Comparison of ENCODE assay signal across 8 mouse cellular contexts in genomic region chr11:78194411-78195100, GRCm38 (mm10). TPM values are rescaled to one million over a fixed set of nuclear protein-coding genes. Genes with fewer than 3 reads are reported as not detected.
DNase-seq lines count a peak whose midpoint lies in the region; ATAC-seq and TF ChIP-seq lines count a peak whose summit lies in the region.

No protein-coding gene starts in this region.

- no peaks in the 10 kb centered on the region for H3K79me2 ChIP-seq in MEL (ENCODE audit: control insufficient read depth, insufficient read depth, low read length, poor library complexity)

- H3K27ac ChIP-seq in MEL (ENCODE audit: control insufficient read depth, low read depth, low read length) = no peak overlapping the region
- no peak overlapping the region for H3K27ac ChIP-seq in liver, embryonic 15.5 days (replicated peaks)

- no peaks in the 10 kb centered on the region for H3K9me3 ChIP-seq in MEL (replicated peaks; ENCODE audit: insufficient read depth, low read length)
- no peaks in the 10 kb centered on the region for H3K9me3 ChIP-seq in liver, embryonic 15.5 days (replicated peaks)

- TF ChIP-seq RAD21 in MEL (IDR thresholded peaks at IDR 0.05; ENCODE audit: low read depth, low read length) = no peak

- no peak for TF ChIP-seq EP300 in MEL (IDR thresholded peaks at IDR 0.05; ENCODE audit: low read depth in 1 of 2, low read length in 2 of 2)

- peak overlapping the region; percentile 88 to 100 for H3K4me3 ChIP-seq in MEL (ENCODE audit: control insufficient read depth in 1 of 2, insufficient read depth in 1 of 2, low read depth in 2 of 2, low read length in 2 of 2)
- peak overlapping the region; percentile 64 for H3K4me3 ChIP-seq in liver, embryonic 15.5 days (replicated peaks)

- peak overlapping the region; percentile 87 for H3K4me2 ChIP-seq in liver, embryonic 15.5 days

- H3K27me3 ChIP-seq in MEL (ENCODE audit: control insufficient read depth in 1 of 2, insufficient read depth in 2 of 2, low read length in 2 of 2) = no peaks in the 10 kb centered on the region
- H3K27me3 ChIP-seq in liver, embryonic 15.5 days = peaks cover 38% of the 10 kb centered on the region

- peaks cover 0 to 3% of the 10 kb centered on the region in 2 experiments; a peak in 2 of 4 replicates for H3K36me3 ChIP-seq in MEL (ENCODE audit: control insufficient read depth in 1 of 2, insufficient read depth in 2 of 2, low read length in 2 of 2)
- no peaks in the 10 kb centered on the region for H3K36me3 ChIP-seq in liver, embryonic 15.5 days (replicated peaks)

- DNase-seq in MEL (ENCODE audit: low read depth, low spot score) = peak; percentile 93
- DNase-seq in gastrocnemius, postnatal 25 days = peak; percentile 63
- peak; percentile 82 for DNase-seq in induced T-regulatory cell, adult 2 months (ENCODE audit: low read depth)
- peak; percentile 78 for DNase-seq in neural tube, embryonic 10.5 days (ENCODE audit: extremely low spot score, low spot score)
- DNase-seq in thymus, adult 18-20 months = peak; percentile 23 to 33
- DNase-seq in cerebellum, adult 9-11 months = no peak

- TF ChIP-seq CTCF in MEL (IDR thresholded peaks at IDR 0.05 in 2 of 3, conservative IDR thresholded peaks at IDR 0.05 in 1 of 3; ENCODE audit: control insufficient read depth in 1 of 3, insufficient read depth in 1 of 3, low read depth in 2 of 3, low read length in 3 of 3, poor library complexity in 1 of 3, severe bottlenecking in 1 of 3) = no peak

- 1% methylated on average over 30 of the region's 30 CpGs for WGBS in liver, embryonic 15.5 days (ENCODE audit: insufficient replicate concordance)

- H3K9ac ChIP-seq in MEL (ENCODE audit: control insufficient read depth, low read depth, low read length, poor library complexity, severe bottlenecking) = peak overlapping the region; percentile 62
- H3K9ac ChIP-seq in liver, embryonic 15.5 days = peak overlapping the region; percentile 50

- H3K4me1 ChIP-seq in MEL (ENCODE audit: control insufficient read depth in 1 of 2, insufficient read depth in 2 of 2, low read length in 2 of 2) = peaks cover 0 to 16% of the 10 kb centered on the region in 2 experiments; a peak in 3 of 4 replicates
- peaks cover 24% of the 10 kb centered on the region for H3K4me1 ChIP-seq in liver, embryonic 15.5 days (replicated peaks)

- peak; percentile 89 for ATAC-seq in common myeloid progenitor, adult 5-6 weeks (replicated peaks; ENCODE audit: low read depth, poor library complexity, severe bottlenecking)
- peak; percentile 77 for ATAC-seq in liver, embryonic 15.5 days (ENCODE audit: insufficient read depth)

- TF ChIP-seq POLR2A in MEL (IDR thresholded peaks at IDR 0.05; ENCODE audit: control insufficient read depth in 1 of 2, insufficient read depth in 1 of 2, low read depth in 1 of 2, low read length in 2 of 2, poor library complexity in 1 of 2) = peak; percentile 42 to 54; a peak in 1 of 4 replicates

TF ChIP-seq in MEL, 35 proteins besides CTCF, POLR2A, EP300 and RAD21:
- peak; percentile 25 for TF ChIP-seq CHD2 (IDR thresholded peaks at IDR 0.05; ENCODE audit: low read length)
- no peak for TF ChIP-seq E2F4 (IDR thresholded peaks at IDR 0.05; ENCODE audit: borderline replicate concordance, low read depth, low read length)
- TF ChIP-seq ZMIZ1 (IDR thresholded peaks at IDR 0.05; ENCODE audit: low read depth, low read length) = peak; percentile 36; the same call in 1 of the 2 replicates
- no peak; the same call in 1 of the 2 replicates for TF ChIP-seq NRF1 (IDR thresholded peaks at IDR 0.05; ENCODE audit: insufficient read depth, low read depth, low read length, poor library complexity, severe bottlenecking)
- TF ChIP-seq MXI1 (IDR thresholded peaks at IDR 0.05; ENCODE audit: low read depth, low read length) = 0 out of 2 replicates have a peak, but pooled peaks have one; percentile 5
- peak; percentile 62; the same call in 1 of the 2 replicates for TF ChIP-seq MAZ (IDR thresholded peaks at IDR 0.05; ENCODE audit: low read depth, low read length)
- TF ChIP-seq USF1 (IDR thresholded peaks at IDR 0.05; ENCODE audit: low read depth, low read length) = 0 out of 2 replicates have a peak, but pooled peaks have one; percentile 10
- peak; percentile 40; the same call in 1 of the 2 replicates for TF ChIP-seq HCFC1 (IDR thresholded peaks at IDR 0.05; ENCODE audit: low read depth, low read length)

RNA-seq across cellular contexts. Expression of gene Proca1, which starts 1.4 kb away (rescaled TPM):
- total RNA-seq in MEL (2012; rRNA removed) = 0.15 and 0.16 TPM in 2 replicates
- polyA plus RNA-seq in MEL (2012; ENCODE audit: insufficient read depth in 1 of 2, insufficient read length in 2 of 2, low read depth in 1 of 2, low replicate concordance in 2 of 2, missing spikeins in 1 of 2) = under 1 TPM in 1 of 2 experiments, not detected in 1; 0.54 TPM
- 1.8 TPM in 1 of 2 replicates, not detected in the other for total RNA-seq in common myeloid progenitor, adult 5-6 weeks (2017)
- 1 to 10 TPM in 1 of 2 experiments, under 1 TPM in 1; 0.28 to 1.3 TPM for total RNA-seq in gastrocnemius, postnatal 25 days (2021)
- 0.24 and 0.55 TPM in 2 replicates for polyA plus RNA-seq in liver, embryonic 15.5 days (2015; fragmentation: Nextera tagmentation; extraction: Ambion mirVana)

RNA-seq across cellular contexts. Expression of gene Rab34, which starts 6.3 kb away (rescaled TPM):
- 20.8 TPM in 2 replicates for total RNA-seq in MEL (2012; rRNA removed)
- polyA plus RNA-seq in MEL (2012; ENCODE audit: insufficient read depth in 1 of 2, insufficient read length in 2 of 2, low read depth in 1 of 2, low replicate concordance in 2 of 2, missing spikeins in 1 of 2) = 10 to 100 TPM in 1 of 2 experiments, not detected in 1; 42.9 TPM
- total RNA-seq in common myeloid progenitor, adult 5-6 weeks (2017) = 2.0 and 2.8 TPM in 2 replicates
- 1 to 10 TPM; 5.0 to 7.3 TPM for total RNA-seq in gastrocnemius, postnatal 25 days (2021)
- 15.2 and 16.3 TPM in 2 replicates for polyA plus RNA-seq in liver, embryonic 15.5 days (2015; fragmentation: Nextera tagmentation; extraction: Ambion mirVana)

RNA-seq across cellular contexts. Expression of gene Rpl23a, which starts 11.2 kb away (rescaled TPM):
- total RNA-seq in MEL (2012; rRNA removed) = 3,920 and 4,112 TPM in 2 replicates
- 1,000 to 10,000 TPM in 1 of 2 experiments, not detected in 1; 2,892 TPM for polyA plus RNA-seq in MEL (2012; ENCODE audit: insufficient read depth in 1 of 2, insufficient read length in 2 of 2, low read depth in 1 of 2, low replicate concordance in 2 of 2, missing spikeins in 1 of 2)
- 3,236 and 3,976 TPM in 2 replicates for total RNA-seq in common myeloid progenitor, adult 5-6 weeks (2017)
- total RNA-seq in gastrocnemius, postnatal 25 days (2021) = 100 to 1,000 TPM; 715 to 745 TPM
- 569 and 671 TPM in 2 replicates for polyA plus RNA-seq in liver, embryonic 15.5 days (2015; fragmentation: Nextera tagmentation; extraction: Ambion mirVana)

RNA-seq across cellular contexts. Expression of gene Tlcd1, which starts 18.0 kb away (rescaled TPM):
- total RNA-seq in MEL (2012; rRNA removed) = 16.2 and 28.3 TPM in 2 replicates
- 10 to 100 TPM in 1 of 2 experiments, not detected in 1; 23.3 TPM for polyA plus RNA-seq in MEL (2012; ENCODE audit: insufficient read depth in 1 of 2, insufficient read length in 2 of 2, low read depth in 1 of 2, low replicate concordance in 2 of 2, missing spikeins in 1 of 2)
- 7.9 and 8.1 TPM in 2 replicates for total RNA-seq in common myeloid progenitor, adult 5-6 weeks (2017)
- total RNA-seq in gastrocnemius, postnatal 25 days (2021) = 1 to 10 TPM; 1.9 to 2.4 TPM
- polyA plus RNA-seq in liver, embryonic 15.5 days (2015; fragmentation: Nextera tagmentation; extraction: Ambion mirVana) = 43.3 and 44.5 TPM in 2 replicates

RNA-seq across cellular contexts. Expression of gene Nek8, which starts 18.1 kb away (rescaled TPM):
- total RNA-seq in MEL (2012; rRNA removed) = 6.0 and 7.5 TPM in 2 replicates
- 10 to 100 TPM in 1 of 2 experiments, not detected in 1; 10.1 TPM for polyA plus RNA-seq in MEL (2012; ENCODE audit: insufficient read depth in 1 of 2, insufficient read length in 2 of 2, low read depth in 1 of 2, low replicate concordance in 2 of 2, missing spikeins in 1 of 2)
- total RNA-seq in common myeloid progenitor, adult 5-6 weeks (2017) = 7.1 and 8.2 TPM in 2 replicates
- 1 to 10 TPM in 1 of 2 experiments, under 1 TPM in 1; 0.99 to 1.2 TPM for total RNA-seq in gastrocnemius, postnatal 25 days (2021)
- polyA plus RNA-seq in liver, embryonic 15.5 days (2015; fragmentation: Nextera tagmentation; extraction: Ambion mirVana) = 8.1 and 11.4 TPM in 2 replicates
